Mouse (Mus musculus) heart, embryonic 10.5 days (tissue): ENCODE measurements around the gene Tbc1d8. TPM values are rescaled to one million over a fixed set of nuclear protein-coding genes. Genes with fewer than 3 reads are reported as not detected.
A peak's percentile ranks its signal among the peaks of the same experiment; 100 is the strongest.

Source experiments
- DNase-seq: peaks from one replicate; pipeline ENCODE4 v3.0.0-alpha.2; 2017; ENCODE audit warnings: low spot score
- H3K27ac ChIP-seq: fragments of 300-500 bp; sonication (generic); 2 replicates; pipeline ENCODE4 v1.5.1; 2016; ENCODE audit warnings: mild to moderate bottlenecking
- H3K27me3 ChIP-seq: fragments of 300-500 bp; sonication (generic); 2 replicates; pipeline ENCODE4 v1.6.1; 2016; ENCODE audit warnings: mild to moderate bottlenecking; ENCODE audit not compliant: poor library complexity, insufficient read depth, severe bottlenecking
- H3K36me3 ChIP-seq: fragments of 300-500 bp; sonication (generic); 2 replicates; pipeline ENCODE4 v1.6.1; 2016; ENCODE audit warnings: mild to moderate bottlenecking, moderate library complexity
- H3K4me1 ChIP-seq: fragments of 300-500 bp; sonication (generic); 2 replicates; pipeline ENCODE4 v1.6.1; 2016; ENCODE audit warnings: mild to moderate bottlenecking
- H3K4me3 ChIP-seq: fragments of 300-500 bp; sonication (generic); 2 replicates; pipeline ENCODE4 v1.5.1; 2016; ENCODE audit warnings: mild to moderate bottlenecking, moderate library complexity
- H3K9me3 ChIP-seq: fragments of 300-500 bp; sonication (generic); 2 replicates; pipeline ENCODE4 v1.6.1; 2016; ENCODE audit warnings: mild to moderate bottlenecking, moderate library complexity
- WGBS: fragments of 180-500 bp; shearing (Covaris S2); methylation state at CpG from one replicate; pipeline ENCODE4 v1.1.7; 2016; 5-methylcytosine and 5-hydroxymethylcytosine counted together
- polyA plus RNA-seq: library from polyadenylated mRNA; unstranded; fragments of >200 nt; fragmentation: Nextera tagmentation; extraction: Ambion mirVana; gene quantifications from 2 replicates; pipeline ENCODE4 v1.2.1, GENCODE M21; 2016

Tbc1d8 gene
- polyA plus RNA-seq, 1 experiment from 2014 or later: 7.5 TPM

- Histone ChIP-seq H3K36me3 (peaks cover 15% of the 10 kb centered on the region), H3K9me3 (no peaks in the 10 kb centered on the region), H3K27me3 (no peaks in the 10 kb centered on the region), H3K4me1 (peaks cover 17% of the 10 kb centered on the region), H3K4me3 (no peak overlapping the region), H3K27ac (no peak overlapping the region)
- DNase-seq: no peak
- WGBS: 75% methylated on average over 6 of the region's 6 CpGs
These were observed 80.3 kb downstream of the Tbc1d8 start for GRCm38 (mm10) chr1:39398284-39398683.

- peaks cover 17% of the 10 kb centered on the region for H3K36me3 ChIP-seq
- H3K4me3 ChIP-seq: no peak overlapping the region
- no peak overlapping the region for H3K27ac ChIP-seq
- H3K9me3 ChIP-seq: no peaks in the 10 kb centered on the region
- 0 out of 2 replicates have a peak, but pooled peaks cover 4% of the 10 kb centered on the region for H3K27me3 ChIP-seq
- no peak for DNase-seq
- WGBS: 58% methylated on average over 4 of the region's 4 CpGs
- H3K4me1 ChIP-seq: peaks cover 17% of the 10 kb centered on the region
These were observed 82.2 kb downstream of the Tbc1d8 start for GRCm38 (mm10) chr1:39396347-39396746.

GRCm38 (mm10) chr1:39394650-39395049 is 83.9 kb downstream of the Tbc1d8 start:
- 89% methylated on average over 3 of the region's 3 CpGs for WGBS
- H3K27ac ChIP-seq: no peak overlapping the region

DNA sequence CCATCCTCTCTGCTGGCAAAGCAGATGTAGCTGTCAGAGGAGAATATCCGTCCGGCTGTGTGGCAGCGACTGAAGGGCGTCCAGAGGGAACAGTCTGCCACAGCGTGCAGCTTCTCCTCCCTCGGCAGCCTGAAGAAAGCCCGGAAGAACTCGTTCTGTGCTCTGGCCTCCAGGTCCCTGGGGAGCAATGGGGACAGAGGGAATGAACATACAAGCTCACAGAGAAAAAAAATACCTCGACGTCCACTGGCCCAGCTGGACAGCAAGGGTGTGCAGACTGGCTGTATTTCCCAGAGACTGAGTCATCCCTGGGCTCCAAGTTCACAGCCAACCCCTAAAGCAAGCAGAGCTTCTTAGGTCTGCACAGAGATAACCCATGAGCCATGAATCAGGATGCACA is 84.5 kb downstream of the Tbc1d8 start:
- no peak for DNase-seq
- no peak overlapping the region for H3K27ac ChIP-seq
- H3K9me3 ChIP-seq: no peaks in the 10 kb centered on the region
- 0 out of 2 replicates have a peak, but pooled peaks cover 4% of the 10 kb centered on the region for H3K27me3 ChIP-seq
- WGBS: 77% methylated on average over 10 of the region's 10 CpGs
- peaks cover 17% of the 10 kb centered on the region for H3K4me1 ChIP-seq
- H3K36me3 ChIP-seq: peaks cover 17% of the 10 kb centered on the region
- H3K4me3 ChIP-seq: no peak overlapping the region

More at GRCm38 (mm10) chr1:39394650-39395049, 83.9 kb downstream of the Tbc1d8 start:
- 0 out of 2 replicates have a peak, but pooled peaks cover 4% of the 10 kb centered on the region for H3K27me3 ChIP-seq
- H3K36me3 ChIP-seq: peaks cover 17% of the 10 kb centered on the region
- H3K9me3 ChIP-seq: no peaks in the 10 kb centered on the region
- DNase-seq: no peak
- no peak overlapping the region for H3K4me3 ChIP-seq
- peaks cover 20% of the 10 kb centered on the region for H3K4me1 ChIP-seq

DNA sequence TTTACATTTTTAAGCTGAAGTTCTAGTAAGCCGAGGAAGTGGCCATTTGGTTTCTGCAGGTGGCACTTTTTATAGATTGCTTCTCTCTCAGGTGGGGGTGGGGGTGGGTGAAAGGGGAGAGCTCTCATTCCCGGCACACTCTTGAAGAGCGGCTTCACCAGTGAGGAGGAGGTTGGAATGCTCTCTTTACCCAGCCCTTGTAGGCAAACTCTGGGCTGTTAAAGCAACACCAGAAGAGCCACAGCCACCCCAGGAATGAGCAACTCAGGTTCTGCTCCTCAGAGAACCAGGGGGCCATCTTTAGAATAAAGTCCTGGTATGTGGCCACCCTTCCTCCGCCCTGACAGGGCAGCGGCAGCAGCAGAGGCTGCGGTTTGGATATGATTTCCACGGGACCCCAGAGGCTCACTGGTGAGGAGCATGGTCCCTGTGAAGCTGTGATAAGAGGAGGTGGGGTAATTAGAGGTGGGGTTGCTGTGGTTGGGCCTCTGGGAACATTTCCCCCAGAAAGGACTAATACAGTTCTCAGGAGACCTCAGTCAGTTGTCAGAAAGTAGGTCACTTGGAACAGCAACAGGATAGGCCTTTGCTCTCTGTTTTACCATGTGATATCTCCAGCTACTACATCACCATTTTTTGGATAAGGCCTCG is 85.2 kb downstream of the Tbc1d8 start:
- no peak overlapping the region for H3K4me3 ChIP-seq
- H3K27me3 ChIP-seq: 0 out of 2 replicates have a peak, but pooled peaks cover 4% of the 10 kb centered on the region
- H3K4me1 ChIP-seq: peaks cover 11% of the 10 kb centered on the region
- DNase-seq: no peak
- H3K36me3 ChIP-seq: peaks cover 19% of the 10 kb centered on the region
- no peaks in the 10 kb centered on the region for H3K9me3 ChIP-seq
- WGBS: 70% methylated on average over 8 of the region's 8 CpGs
- H3K27ac ChIP-seq: no peak overlapping the region

DNA sequence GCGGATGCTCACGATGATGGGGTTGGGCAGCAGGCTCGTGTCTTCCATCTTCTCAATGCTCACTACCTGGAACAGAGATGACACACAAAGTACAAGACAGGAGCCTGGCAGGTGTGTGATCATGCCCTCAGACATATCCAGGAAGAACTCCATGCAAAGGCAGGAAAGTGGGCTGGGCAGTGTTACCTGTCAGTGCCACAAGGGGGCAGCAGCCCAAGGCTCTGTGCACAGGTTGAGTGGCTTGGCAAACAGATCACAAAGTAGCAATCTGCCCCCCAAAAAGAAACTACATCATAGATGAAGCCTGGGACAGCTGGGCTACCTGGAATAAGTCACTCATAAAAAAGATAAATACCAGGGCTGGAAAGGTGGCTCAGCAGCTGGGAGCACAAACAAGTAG is 86.4 kb downstream of the Tbc1d8 start:
- Histone ChIP-seq H3K4me3 (no peak overlapping the region), H3K27me3 (0 out of 2 replicates have a peak, but pooled peaks cover 4% of the 10 kb centered on the region), H3K27ac (no peak overlapping the region), H3K4me1 (peaks cover 9% of the 10 kb centered on the region; the same call in 1 of the 2 replicates), H3K36me3 (peaks cover 10% of the 10 kb centered on the region), H3K9me3 (no peaks in the 10 kb centered on the region)
- 54% methylated on average over 3 of the region's 3 CpGs for WGBS
- peak; percentile 82 for DNase-seq

DNA sequence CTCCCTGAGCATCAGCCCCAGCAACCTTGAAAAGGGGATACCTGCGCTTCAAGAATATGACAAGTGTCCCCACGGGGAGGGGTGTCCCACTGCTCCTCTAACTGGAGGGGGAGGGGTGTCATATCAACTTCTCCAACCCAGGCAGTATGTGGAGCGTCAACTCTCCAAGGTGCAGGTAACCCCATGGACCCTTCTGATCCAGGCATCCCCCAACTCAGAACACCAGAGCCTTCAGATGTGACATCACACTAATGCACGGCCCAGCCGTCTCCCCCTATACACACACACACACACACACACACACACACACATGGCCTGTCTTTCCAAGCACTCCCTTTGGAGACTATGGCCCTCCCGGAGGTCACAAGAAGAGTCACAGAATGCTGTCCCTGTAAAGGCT is 86.9 kb downstream of the Tbc1d8 start:
- DNase-seq: no peak
- WGBS: 85% methylated on average over 6 of the region's 6 CpGs
- peaks cover 9% of the 10 kb centered on the region; the same call in 1 of the 2 replicates for H3K4me1 ChIP-seq

GRCm38 (mm10) chr1:39389338-39389737 is 89.2 kb downstream of the Tbc1d8 start:
- H3K27ac ChIP-seq: no peak overlapping the region
- WGBS: 72% methylated on average over 11 of the region's 11 CpGs
- no peak for DNase-seq
- peaks cover 11% of the 10 kb centered on the region; the same call in 1 of the 2 replicates for H3K36me3 ChIP-seq
- no peaks in the 10 kb centered on the region for H3K9me3 ChIP-seq
- peaks cover 8% of the 10 kb centered on the region; the same call in 1 of the 2 replicates for H3K4me1 ChIP-seq
- H3K4me3 ChIP-seq: no peak overlapping the region
- H3K27me3 ChIP-seq: 0 out of 2 replicates have a peak, but pooled peaks cover 4% of the 10 kb centered on the region

More for the DNA sequence above, 86.9 kb downstream of the Tbc1d8 start:
- Histone ChIP-seq H3K27me3 (0 out of 2 replicates have a peak, but pooled peaks cover 4% of the 10 kb centered on the region), H3K4me3 (no peak overlapping the region), H3K27ac (no peak overlapping the region), H3K9me3 (no peaks in the 10 kb centered on the region), H3K36me3 (peaks cover 7% of the 10 kb centered on the region; the same call in 1 of the 2 replicates)

- no peak for DNase-seq
- WGBS: 79% methylated on average over 2 of the region's 2 CpGs
- Histone ChIP-seq H3K4me3 (no peak overlapping the region), H3K9me3 (no peaks in the 10 kb centered on the region), H3K27ac (no peak overlapping the region), H3K27me3 (0 out of 2 replicates have a peak, but pooled peaks cover 4% of the 10 kb centered on the region), H3K4me1 (peaks cover 4% of the 10 kb centered on the region; the same call in 1 of the 2 replicates), H3K36me3 (peaks cover 11% of the 10 kb centered on the region; the same call in 1 of the 2 replicates)
These were observed 90.4 kb downstream of the Tbc1d8 start for GRCm38 (mm10) chr1:39388163-39388562.

DNA sequence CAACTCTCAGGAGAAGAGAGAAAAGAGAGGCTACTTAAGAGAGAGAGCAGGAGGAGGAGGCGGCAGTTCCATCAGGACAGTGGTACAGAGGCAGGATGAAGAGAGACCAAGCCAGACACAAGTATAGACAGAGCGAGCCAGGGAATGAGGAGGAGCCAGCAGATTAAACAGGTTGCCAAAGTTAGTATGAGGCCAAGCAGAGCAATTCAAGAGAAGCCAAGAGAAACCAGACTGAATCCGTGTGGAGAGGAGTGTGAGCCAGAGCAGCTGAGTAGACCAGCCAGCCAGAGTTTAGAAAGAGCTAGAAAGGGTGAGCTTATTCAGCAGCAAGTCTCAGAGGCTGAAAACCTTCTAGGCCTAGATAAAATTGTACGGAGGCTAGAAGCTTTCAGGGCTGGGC is 91.1 kb downstream of the Tbc1d8 start:
- Histone ChIP-seq H3K36me3 (peaks cover 14% of the 10 kb centered on the region; the same call in 1 of the 2 replicates), H3K27me3 (0 out of 2 replicates have a peak, but pooled peaks cover 4% of the 10 kb centered on the region), H3K4me1 (peaks cover 4% of the 10 kb centered on the region; the same call in 1 of the 2 replicates), H3K4me3 (no peak overlapping the region), H3K9me3 (no peaks in the 10 kb centered on the region), H3K27ac (no peak overlapping the region)
- DNase-seq: no peak
- 90% methylated on average over 4 of the region's 4 CpGs for WGBS

- DNase-seq: no peak
- Histone ChIP-seq H3K4me3 (no peak overlapping the region), H3K9me3 (no peaks in the 10 kb centered on the region), H3K27ac (no peak overlapping the region), H3K27me3 (0 out of 2 replicates have a peak, but pooled peaks cover under 1% of the 10 kb centered on the region), H3K36me3 (peaks cover 14% of the 10 kb centered on the region; the same call in 1 of the 2 replicates), H3K4me1 (peaks cover 4% of the 10 kb centered on the region; the same call in 1 of the 2 replicates)
- WGBS: 70% methylated on average over 3 of the region's 3 CpGs
These were observed 92.1 kb downstream of the Tbc1d8 start for GRCm38 (mm10) chr1:39386456-39386855.

DNA sequence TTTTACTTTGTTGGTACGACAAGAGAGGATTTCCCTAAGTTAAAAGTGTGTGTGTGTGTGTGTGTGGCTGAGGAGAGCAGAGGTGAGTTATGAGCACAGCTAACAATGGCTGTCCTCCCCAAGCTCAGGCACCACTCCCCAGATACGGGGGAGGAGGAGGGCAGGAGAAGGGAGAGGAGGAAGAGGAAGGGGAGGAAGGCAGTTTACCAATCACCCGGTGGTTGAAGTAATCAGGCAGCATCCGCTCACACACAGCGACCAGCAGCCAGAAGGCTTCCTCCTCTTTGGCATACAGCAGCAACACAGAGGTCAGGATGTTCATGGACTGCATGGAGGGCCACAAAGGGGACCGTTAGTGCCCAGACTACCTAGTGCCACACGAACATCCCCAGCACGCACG is 93.6 kb downstream of the Tbc1d8 start:
- Histone ChIP-seq H3K4me3 (no peak overlapping the region), H3K9me3 (no peaks in the 10 kb centered on the region), H3K4me1 (no peaks in the 10 kb centered on the region), H3K36me3 (peaks cover 23% of the 10 kb centered on the region; the same call in 1 of the 2 replicates), H3K27ac (no peak overlapping the region), H3K27me3 (no peaks in the 10 kb centered on the region)
- no peak for DNase-seq
- 73% methylated on average over 9 of the region's 9 CpGs for WGBS

GRCm38 (mm10) chr1:39381017-39381416 is 97.5 kb downstream of the Tbc1d8 start:
- H3K27ac ChIP-seq: no peak overlapping the region
- peaks cover 34% of the 10 kb centered on the region; the same call in 1 of the 2 replicates for H3K36me3 ChIP-seq
- no peaks in the 10 kb centered on the region for H3K27me3 ChIP-seq
- 88% methylated on average over 9 of the region's 9 CpGs for WGBS
- peaks cover 5% of the 10 kb centered on the region for H3K4me1 ChIP-seq
- no peaks in the 10 kb centered on the region for H3K9me3 ChIP-seq
- no peak overlapping the region for H3K4me3 ChIP-seq
- no peak for DNase-seq
